Mouse (Mus musculus) layer of hippocampus, adult 9-10 months (tissue): ENCODE data around the gene Rtn2.
A peak's percentile ranks its signal among the peaks of the same experiment; 100 is the strongest.

Experiments
- DNase-seq: peaks from one replicate; pipeline ENCODE4 v3.0.0; 2022; ENCODE audit warnings: low spot score

Gene Rtn2

DNA sequence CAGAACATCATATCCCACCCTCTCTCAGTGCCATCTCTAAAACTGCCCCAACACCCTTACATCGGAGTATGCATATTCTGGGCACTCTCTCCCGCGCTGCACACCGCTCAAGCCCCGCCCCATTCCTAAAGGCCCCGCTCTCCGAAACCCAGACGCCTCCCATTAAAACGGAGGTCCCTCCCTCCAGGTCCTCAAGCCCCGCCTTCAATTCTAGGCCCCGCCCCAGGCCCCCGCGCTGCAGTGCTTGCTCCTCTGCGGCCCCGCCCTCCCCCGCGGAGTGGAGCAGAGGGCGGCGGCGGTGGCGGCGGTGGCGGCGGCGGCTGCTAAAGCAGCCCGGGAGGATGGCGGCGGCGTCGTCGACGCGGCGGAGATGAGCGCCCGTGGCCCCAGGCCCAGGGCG is at the start of gene Rtn2:
Gene Rtn2 (plus strand): TSS at position 240 of the 400 bp plus-strand sequence.
- DNase-seq: no peak

DNA sequence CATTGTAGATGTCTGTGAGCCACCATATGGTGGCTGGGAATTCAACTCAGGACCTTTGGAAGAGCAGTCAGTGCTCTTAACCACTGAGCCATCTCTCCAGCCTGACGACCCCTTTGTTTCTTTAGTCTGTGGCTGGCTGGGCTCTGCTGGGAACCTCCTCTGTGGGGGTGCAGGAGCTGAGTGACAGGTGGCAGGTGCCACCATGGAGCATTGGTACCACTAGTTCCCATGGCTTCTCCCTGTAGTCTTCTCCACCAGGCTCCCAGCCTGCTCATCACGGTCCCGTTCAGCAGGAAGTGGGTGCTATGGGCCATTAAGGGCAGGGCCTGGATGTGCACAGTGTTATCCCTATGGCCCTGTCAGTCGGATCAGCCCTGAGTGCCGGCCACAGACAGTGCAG is 47.8 kb upstream of the Rtn2 start:
- DNase-seq: no peak

DNA sequence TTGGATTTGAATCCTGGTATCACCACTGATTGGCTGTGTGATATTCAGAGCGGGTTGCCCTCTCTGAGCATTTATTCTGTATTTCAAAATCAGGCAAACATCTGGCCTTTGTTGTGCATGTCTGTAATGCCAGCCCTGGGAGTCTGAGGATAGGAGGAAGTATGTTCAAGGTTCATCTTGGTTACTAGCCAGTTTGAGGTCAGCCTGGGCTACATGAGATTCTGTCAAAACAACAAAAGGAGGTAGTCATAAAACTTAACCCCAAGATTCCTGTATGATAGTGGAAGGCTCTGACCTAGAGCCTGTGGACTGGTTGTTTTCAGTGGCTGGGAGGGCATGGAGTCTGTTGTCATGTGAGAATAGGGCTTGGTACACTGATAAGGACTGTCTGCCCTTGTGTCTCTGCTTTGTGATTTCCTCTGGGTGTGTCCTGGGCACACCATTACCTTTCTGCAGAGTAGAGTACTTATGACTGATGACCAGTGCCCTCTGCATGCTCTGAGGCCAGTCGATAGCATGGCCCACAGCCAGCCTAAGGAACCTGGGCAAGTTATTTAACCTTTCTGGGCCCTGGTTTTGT is 47.2 kb upstream of the Rtn2 start:
- DNase-seq: no peak

DNA sequence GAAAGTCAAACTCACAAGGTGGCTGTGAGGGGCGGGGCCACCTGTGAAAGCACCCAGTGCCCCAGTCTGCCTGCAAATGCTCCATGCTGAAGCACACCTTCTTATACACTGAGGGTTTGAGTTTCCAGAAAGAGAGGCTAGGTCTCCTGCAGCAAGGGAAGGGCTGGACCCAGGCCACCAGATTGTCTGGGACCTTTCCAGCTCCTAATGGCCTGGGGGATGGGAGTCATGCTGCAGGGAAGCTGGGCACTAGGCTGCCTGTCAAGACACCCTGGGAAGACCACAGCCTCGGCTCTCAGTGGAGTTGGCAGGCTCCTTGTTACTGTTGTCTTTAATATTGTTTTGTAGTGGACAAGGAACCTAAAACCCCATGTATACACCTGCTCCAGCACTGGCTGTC is 46.0 kb upstream of the Rtn2 start:
- no peak for DNase-seq

DNA sequence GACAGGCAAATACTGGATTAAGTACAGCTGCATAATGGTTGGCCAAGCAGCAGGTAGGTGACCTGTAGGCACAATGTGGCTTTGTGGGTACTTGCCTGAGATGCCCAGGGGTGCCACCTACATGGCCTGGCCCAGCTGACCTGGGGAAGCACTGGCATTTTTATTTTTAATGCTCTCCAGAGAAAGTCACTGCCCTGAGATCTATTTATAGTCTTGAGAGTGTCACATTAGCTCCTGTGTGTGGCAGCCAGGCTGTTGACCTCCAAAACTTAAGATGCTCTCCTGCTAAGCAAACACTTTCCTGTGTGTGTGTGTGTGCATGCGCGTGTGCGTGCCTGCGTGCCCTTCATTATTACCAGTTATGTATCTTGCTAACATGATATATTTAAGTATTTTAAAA is 44.1 kb upstream of the Rtn2 start:
- no peak for DNase-seq

DNA sequence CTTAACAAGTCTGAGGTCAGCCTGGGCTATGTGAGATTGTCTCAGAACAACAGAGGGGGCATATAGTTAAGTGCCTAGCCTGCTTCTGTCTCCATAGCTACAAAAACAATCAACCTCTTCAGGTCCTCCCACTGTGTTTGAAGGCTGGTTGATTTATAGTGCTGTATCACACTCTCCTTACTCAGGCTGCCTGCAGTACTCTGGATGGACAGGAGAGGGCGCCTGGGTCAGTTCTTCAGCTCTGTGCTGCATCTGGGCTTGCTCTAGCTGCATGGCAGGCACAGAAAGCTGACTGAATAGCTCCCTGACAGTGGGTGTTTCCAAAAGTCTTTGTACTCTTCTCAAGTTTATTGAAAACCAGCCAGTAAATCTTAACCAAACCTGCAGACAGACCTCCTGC is 43.0 kb upstream of the Rtn2 start:
- DNase-seq: peak; percentile 85

DNA sequence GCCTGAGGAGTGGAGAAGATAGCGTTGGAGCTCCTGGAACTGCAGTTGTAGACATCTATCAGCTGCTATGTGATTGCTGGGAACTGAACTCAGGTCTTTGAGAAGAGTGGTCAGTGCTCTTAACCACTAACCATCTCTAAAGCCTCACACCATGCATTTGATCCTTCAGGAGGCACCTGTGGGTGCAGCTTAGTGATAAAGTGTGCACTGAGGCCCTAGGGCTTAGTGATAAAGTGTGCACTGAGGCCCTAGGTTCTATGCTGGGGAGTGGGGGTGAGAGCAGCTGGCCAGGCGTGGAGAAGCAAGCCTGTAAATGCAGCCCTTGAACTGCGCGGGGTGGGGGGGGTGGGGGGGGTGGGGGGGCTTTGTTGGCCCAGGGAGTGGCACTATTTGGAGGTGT is 42.4 kb upstream of the Rtn2 start:
- DNase-seq: no peak

DNA sequence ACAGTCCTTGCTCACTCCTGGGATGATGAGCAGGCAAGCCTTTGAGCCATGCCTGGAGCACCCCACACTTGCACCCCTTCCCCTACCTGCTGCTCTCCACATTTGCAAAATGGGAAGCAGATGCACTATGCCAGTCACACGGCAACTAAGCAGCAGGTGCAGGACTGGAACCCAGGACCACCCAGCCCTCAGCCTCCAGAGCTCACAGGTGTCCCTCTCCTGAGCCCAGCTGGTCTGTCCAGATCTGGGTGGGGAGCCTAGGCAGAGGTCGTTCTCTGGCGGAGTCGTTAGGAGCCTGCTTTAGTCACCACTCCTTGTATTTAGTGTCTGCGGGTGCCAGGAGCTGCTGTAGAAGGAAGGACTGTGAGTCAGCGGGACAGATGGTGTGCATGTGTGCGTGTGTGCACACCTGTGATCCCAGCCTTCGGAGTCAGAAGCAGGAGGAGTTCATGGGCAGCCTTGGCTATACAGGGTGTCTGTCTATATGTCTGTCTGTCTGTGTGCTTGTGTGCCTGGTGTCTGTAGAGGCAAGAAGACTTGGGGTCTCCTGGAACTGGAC is 41.4 kb upstream of the Rtn2 start:
- no peak for DNase-seq

DNA sequence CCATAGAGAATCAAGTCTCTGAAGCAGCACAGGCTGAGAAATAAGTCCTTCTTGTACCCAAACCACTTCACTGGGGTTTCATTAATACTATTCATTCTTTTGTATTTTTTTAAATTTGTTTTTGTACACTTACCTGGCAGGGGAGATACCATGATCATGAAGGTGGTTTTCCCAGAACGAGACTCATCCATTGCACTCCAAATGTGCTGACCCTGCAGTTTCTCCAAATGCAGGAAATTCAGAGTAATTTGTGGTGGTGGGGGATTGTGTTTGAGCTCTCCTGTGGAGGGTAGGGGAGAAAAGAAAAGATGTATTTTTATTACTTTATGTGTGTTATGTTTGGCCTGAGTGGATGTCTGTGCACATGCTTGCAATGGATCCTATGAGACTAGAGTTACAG is 40.4 kb upstream of the Rtn2 start:
- no peak for DNase-seq

DNA sequence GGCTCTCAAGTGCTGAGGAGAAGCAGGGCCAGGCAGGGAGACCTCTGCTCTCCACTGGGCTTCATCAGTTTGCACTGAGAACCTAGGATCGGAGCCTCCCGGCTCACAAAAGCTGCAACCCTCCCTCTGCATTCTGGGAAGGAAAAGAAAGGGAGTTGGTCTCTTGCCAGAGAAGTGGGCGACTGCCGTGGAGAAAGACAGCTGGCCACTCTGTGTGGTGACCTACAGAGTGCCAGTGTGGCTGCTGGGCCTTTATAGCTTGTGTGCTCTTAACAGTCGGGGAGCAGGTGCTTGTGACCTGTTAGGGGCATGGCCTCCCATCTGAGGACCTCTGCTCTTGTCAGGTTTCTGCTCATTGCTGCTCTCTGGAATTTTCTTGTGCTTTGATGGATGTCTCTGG is 38.6 kb upstream of the Rtn2 start:
- no peak for DNase-seq

DNA sequence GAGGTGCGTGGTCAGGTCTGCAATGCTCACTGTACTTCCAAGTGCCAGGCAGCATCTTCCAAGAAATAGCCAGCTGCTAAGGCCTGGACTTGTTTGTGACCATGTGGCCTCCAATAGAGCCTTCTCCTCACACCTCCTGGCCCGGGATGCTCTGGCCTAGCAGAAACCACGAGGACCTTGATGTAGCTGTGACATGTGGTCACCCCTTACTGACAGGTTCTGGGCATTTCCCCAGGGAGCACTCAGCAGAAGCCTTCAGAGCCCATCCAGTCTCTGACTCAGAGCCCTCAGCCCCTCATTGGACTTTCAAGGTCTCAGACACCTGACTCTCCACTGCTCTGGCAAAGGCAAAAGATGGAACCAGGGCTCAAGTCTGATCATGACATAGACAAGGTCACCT is 37.3 kb upstream of the Rtn2 start:
- no peak for DNase-seq

DNA sequence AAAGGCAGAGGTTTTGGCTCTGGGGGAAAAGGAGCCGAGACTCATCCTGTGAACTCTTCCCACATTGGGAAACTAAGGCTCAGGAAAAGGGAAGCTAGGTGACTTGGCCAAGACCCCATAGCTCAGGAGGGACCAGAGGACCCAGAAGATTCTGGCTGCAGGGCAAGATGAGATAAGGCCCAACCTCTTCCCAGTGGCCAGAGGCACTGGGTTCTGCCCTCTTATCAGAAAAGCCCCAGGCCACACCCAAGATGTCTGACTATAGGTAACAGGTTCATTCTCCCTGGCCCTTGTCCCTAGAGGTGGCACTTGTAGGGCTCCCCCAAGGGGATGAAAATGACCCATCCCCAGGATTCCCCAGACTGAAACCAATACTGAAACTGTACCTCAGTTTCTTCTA is 35.6 kb upstream of the Rtn2 start:
- DNase-seq: no peak

DNA sequence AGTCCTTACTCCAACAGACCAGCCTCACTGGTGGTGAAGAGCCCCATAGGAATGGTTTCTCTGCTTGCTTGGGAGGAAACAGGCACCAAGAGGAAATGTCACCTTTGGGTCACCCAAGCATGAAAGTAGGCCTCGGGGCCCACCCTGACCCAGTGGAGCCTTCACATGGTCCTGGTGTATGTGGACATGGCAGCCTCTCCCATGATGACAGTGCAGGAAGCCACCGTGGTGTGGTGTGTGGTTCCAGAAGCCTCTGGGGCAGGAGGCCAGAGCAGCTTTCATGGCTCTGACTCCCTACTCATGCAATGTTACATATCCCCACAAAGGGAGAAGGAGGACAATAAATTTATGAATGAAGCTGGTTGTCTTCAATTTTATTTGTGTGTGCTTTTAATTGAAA is 34.9 kb upstream of the Rtn2 start:
- DNase-seq: no peak

DNA sequence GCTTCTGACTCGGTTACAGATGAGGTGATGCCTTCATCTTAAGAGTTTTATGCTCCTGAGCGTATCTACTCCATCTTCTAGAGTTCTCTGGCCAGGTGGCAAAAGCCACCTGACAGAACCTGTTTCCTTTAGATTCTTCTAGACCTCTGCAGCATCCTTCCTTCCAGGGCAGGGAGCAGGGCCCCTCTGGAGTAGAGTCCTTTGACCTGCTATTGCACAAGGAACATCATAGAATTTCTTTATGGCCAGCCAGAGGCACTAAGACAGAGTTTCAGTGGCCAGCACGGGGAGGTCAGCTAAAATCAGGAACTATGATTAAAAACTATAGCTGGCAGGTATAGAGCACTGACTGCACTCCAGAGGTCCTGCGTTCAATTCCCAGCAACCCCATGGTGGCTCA is 30.3 kb upstream of the Rtn2 start:
- no peak for DNase-seq

DNA sequence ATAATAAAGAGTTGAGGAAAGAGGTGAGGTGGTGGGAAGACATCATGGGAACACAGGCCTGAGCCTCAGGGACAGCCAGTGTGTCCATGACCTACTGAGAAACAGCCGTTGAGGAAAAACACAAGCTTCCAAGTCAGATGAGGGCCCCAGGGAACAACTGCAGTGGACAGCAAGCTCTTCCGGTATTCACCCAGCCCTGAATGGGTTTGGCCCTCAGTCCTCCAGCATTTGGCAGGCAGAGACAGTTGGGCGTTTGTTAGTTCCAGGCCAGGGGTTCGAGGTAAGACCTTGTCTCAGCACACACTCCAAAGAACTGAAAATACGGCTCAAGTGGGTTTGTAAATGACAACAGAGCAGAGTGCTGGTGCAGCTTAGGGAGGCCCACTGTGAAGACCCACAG is 29.0 kb upstream of the Rtn2 start:
- DNase-seq: no peak

DNA sequence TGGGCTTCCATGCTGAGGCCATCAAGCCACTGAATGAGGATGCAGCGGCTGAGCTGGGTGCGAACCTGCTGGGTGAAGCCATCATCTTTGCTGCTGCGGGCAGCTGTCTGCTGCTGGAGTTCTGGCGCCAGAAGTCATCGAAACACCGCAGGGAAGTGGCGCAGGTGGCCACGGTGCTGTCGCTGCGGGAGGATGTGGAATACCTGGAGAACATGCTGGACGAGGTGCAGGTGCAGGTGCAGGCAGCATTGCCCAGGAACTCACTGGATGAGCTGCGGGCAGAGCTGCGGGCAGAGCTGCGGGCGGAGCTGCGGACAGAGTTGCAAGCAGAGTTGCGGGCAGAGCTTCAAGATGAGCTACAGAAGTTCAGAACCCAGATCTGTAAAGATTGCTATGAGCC is 27.0 kb upstream of the Rtn2 start:
- no peak for DNase-seq

DNA sequence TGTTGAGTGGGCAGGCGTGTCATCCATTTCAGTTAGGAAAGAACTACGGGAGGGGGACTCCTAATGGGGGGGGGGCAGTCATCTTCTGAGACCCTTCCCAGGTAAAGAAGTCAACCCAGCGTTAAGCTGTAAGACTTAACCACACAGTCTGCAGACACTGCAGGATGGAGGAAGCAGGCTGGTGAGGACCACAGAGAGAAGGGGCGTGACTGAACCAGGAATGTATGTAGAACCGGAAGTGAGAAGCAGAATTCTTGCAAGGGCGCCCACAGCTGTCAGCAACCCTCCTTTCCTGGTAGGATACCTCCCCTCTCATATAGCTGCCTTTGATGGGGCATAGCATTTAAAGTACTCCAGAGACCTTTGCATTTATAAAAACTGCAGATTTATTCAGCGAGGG is 25.9 kb upstream of the Rtn2 start:
- no peak for DNase-seq

DNA sequence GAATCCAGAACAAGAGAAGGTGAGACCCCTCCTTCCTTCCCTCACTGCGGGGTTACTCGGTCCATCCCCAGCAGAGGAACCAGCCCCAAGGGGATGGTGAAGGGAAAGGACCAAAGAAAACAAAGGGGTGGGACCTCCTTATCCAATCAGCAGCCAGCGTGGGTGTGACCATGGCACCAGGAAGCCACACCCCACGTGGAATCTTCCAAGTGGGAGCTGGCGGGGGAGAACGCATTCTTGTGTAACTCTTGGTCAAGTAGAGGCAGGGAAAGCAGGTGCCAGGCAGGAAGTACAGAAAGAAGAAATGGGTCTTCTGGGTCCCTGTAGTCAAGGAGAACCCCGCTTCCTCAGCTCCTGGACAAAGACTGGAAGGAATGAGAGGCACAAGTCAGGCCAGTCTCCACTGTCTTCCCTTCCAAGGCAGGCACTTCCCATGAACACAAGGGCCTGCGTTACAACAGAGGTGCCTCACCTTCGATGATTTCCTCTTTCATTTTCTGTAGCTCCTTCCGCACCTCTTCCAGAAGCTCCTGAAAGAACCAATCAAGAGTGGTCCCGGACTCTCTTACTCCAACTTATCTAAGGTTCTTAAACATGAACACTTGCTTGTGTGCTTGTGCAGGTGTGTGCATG is 24.9 kb upstream of the Rtn2 start:
- DNase-seq: no peak

DNA sequence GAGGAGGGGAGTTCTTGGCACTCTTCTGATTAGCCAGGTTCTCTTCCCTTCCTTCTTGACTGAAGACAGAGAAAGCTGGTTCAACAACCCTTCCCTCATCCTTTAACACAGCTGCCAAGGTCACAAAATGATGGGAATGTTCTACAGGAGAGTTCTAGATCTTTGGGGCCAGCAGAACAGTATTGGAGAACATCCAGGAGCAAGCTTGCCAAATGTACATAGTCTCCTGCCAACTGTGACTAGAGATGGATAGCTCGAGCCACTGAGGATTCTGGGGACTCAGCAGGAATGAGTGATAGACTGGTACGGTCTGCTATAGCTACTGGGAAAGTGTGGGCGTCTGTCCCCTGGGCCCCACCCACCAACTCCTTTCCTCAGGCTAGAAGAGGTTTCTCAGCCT is 24.1 kb upstream of the Rtn2 start:
- no peak for DNase-seq

DNA sequence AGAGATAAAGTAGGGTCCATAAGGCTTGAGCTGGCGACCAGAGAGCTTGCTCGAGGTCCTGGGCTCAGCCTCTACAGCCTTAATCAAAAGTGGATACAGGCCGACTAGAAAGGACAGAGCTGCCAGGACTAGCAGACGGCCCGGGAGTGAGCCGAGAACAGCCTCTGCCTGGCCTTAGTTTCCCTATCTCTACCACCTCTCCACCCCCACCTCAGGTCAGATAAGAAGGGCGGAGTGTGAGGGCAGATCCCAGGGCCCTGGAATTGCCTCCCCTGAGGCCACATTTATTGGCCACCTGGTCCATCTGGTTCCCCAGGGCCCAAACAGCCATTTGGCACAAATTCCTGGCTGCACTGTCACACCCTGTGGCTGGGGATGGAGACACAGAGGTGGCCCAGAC is 17.3 kb upstream of the Rtn2 start:
- no peak for DNase-seq

DNA sequence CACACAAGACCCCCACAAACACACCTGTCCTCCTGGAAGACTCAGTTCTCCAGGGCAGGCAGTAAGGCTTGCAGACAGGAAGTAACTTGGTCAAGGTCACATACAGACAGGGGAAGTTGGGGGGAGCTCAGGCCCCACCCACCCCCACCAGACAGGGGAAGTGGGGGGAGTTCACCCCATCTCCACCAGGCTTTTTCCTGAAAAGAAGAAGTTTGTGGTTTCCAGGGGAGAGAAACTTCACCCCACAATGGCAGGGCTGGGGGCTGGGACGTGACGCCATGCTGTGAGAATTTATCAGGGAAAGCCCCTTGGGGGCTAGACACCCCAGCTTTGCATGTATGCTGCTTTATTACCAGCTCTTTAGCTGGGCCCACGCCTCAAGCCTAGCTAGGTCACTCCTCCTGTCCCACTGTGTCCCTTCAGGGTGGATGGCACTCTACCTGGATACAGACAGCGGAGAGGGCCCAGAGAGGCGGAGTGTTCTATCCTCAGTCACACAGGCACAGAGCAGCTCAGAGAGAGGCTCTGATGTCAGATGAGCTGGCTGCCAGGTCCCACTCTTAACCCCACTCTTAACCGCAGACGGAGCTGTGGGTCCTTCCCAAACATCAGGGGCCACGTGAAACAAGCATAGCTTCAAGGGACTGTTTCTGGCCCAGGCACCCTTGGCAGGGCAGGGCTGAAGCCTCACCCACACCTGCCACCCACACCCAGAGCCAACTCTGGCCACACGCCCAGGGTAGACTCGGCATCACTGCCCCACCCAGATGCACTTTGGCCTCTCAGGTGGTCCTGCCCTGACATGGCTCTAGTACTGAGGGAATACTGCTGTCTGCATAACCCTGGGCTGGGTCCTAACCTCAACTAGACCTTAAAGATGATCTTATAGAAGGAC is 16.2 kb upstream of the Rtn2 start:
- DNase-seq: no peak

DNA sequence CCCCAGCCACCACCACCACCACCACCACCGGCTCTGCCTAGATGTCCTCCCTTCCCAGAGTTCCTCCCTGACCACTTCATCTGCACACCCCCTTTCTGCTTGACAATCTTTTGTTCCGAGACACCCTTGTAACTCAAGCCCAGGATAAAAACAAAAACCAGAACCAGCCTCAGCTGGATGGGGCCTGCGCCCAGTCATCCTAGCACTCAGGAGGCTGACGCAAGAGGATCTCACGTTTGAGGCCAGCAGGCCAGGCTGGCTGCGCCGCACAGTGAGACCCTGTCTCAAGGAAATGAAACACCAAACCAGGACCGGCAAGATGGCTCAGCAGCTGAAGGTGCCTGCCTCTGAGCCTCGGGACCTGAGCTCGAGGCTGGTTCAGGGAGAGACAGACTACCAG is 15.4 kb upstream of the Rtn2 start:
- no peak for DNase-seq

DNA sequence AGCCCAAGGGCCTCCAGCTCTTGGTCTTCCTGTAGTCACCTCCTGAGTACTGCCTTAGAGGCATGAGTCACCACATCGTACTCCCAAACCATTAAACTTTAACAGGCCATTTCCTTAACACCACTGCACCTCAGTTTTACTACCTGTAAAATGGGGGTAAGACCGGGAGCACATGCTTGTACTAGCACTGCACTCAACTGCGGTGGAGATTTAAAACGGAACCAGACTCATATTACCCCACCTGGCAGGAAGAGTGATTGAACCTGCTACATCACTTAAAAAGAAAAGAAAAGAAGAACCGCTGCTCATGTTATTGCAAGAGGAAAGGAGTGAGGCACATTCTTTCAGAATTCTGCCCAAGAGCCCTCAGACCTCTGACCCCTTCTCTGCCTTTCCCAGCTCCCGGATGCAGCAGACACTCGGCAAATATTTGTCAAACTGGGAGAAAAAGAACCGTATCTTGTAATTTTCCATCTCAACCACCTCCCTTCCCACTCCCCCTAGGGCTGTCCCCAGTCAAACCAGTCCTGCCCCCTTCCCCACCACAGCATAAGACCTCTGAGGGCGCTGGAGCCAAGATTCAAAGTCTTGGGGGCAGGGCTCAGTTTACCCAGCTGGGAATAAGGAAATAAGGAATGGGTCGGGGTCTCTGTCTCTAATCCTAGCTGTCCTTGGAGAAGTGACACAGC is 13.3 kb upstream of the Rtn2 start:
- DNase-seq: no peak
